Mouse (Mus musculus) lung, postnatal 0 days (tissue): ENCODE measurements at regions not wholly inside any gene's neighbourhood (a gene's known extent, or its start where the extent isn't known, plus 50 kb on each side); places are given as distances from the start of the nearest gene placed in this dataset.

Experiments
- CTCF ChIP-seq: IDR thresholded peaks from 2 replicates; pipeline ENCODE4 v1.5.1; 2016; ENCODE audit warnings: antibody characterized with exemption, mild to moderate bottlenecking
- EP300 ChIP-seq: IDR thresholded peaks from 2 replicates; pipeline ENCODE4 v1.6.1; 2016; ENCODE audit warnings: antibody characterized with exemption, mild to moderate bottlenecking, control low read depth

DNA sequence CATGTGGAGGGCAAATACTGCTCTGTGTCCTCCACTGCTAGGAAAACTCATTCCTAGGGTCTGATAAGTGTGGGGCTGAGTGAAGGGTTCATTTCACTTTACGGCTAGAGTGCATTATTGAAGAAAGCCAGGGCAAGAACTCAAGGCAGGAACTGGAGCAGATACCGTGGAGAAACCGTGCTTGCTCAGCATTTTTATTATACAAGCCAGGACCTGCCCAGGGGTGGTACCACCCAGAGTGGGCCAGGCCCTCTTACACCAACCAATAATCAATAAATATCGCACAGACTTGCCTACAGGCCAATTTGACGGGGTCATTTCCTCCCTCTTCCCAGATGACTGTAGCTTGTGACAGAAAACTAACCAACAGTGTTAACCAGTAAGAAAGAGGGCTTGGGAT, 57.7 kb downstream of the Gm11983 start:
- TF ChIP-seq CTCF, result no peak
- TF ChIP-seq EP300, result no peak
